9 mouse cellular contexts compared by ENCODE assay signal in genomic region chr19:17836566-17837470, GRCm38 (mm10). TPM values are rescaled to one million over a fixed set of nuclear protein-coding genes. Genes with fewer than 3 reads are reported as not detected.
DNase-seq lines count a peak whose midpoint lies in the region; ATAC-seq and TF ChIP-seq lines count a peak whose summit lies in the region.
"Had no signal": no experiment of that assay in that cellular context is flagged by ENCODE, and none has a peak within 500 bp of the region (broad histone marks: within the 10 kb centered on the region; RNA-seq: fewer than 3 reads in every experiment).

No protein-coding gene starts in this region.

- ATAC-seq in heart, embryonic 12.5 days (ENCODE audit: insufficient number of reproducible peaks, low FRiP score) = peak; percentile 72; the same call in 1 of the 2 replicates
- peak; percentile 86 for ATAC-seq in kidney, embryonic 14.5 days (ENCODE audit: low FRiP score, low TSS enrichment)
- peak; percentile 43 for ATAC-seq in liver, embryonic 16.5 days (ENCODE audit: low read depth)

- peak; percentile 7 to 19 for DNase-seq in spleen, postnatal 10 days (ENCODE audit: low spot score in 2 of 2)
- no peak for DNase-seq in spleen, postnatal 14 days (ENCODE audit: low spot score in 2 of 2)
- peak; percentile 39 for DNase-seq in ovary, postnatal 10 days (ENCODE audit: low spot score)
- no peak for DNase-seq in T-cell, adult 2 months (ENCODE audit: low spot score)

- no peaks in the 10 kb centered on the region for H3K27me3 ChIP-seq in heart, embryonic 12.5 days (replicated peaks)
- H3K27me3 ChIP-seq in kidney, embryonic 14.5 days (ENCODE audit: control insufficient read depth, insufficient read depth, low read length) = no peaks in the 10 kb centered on the region
- H3K27me3 ChIP-seq in liver, embryonic 16.5 days (ENCODE audit: control insufficient read depth, insufficient read depth, low read depth, low read length) = peaks cover 29% of the 10 kb centered on the region

- H3K27ac ChIP-seq in embryonic fibroblast, embryonic 13.5 days (ENCODE audit: insufficient read depth, low read length) = no peak overlapping the region
- H3K27ac ChIP-seq in heart, embryonic 12.5 days (ENCODE audit: poor library complexity, severe bottlenecking) = peak overlapping the region; percentile 87
- H3K27ac ChIP-seq in kidney, embryonic 14.5 days (ENCODE audit: low read depth, low read length) = peak overlapping the region; percentile 93
- no peak overlapping the region for H3K27ac ChIP-seq in liver, embryonic 16.5 days (ENCODE audit: low read length)

- peak overlapping the region; percentile 97 for H3K4me2 ChIP-seq in heart, embryonic 12.5 days
- peak overlapping the region; percentile 86 for H3K4me2 ChIP-seq in kidney, embryonic 14.5 days (replicated peaks; ENCODE audit: low read depth, low read length)
- H3K4me2 ChIP-seq in liver, embryonic 16.5 days (ENCODE audit: low read depth, low read length) = peak overlapping the region; percentile 55

- H3K4me3 ChIP-seq in embryonic fibroblast, embryonic 13.5 days (ENCODE audit: insufficient read depth, low read length) = peak overlapping the region; percentile 62
- peak overlapping the region; percentile 80 for H3K4me3 ChIP-seq in heart, embryonic 12.5 days
- peak overlapping the region; percentile 83 for H3K4me3 ChIP-seq in kidney, embryonic 14.5 days (ENCODE audit: low read length)
- H3K4me3 ChIP-seq in liver, embryonic 16.5 days (ENCODE audit: low read depth, low read length) = peak overlapping the region; percentile 62

- H3K9me3 ChIP-seq in heart, embryonic 12.5 days (replicated peaks) = no peaks in the 10 kb centered on the region
- no peaks in the 10 kb centered on the region for H3K9me3 ChIP-seq in kidney, embryonic 14.5 days (ENCODE audit: control insufficient read depth, low read length)
- no peaks in the 10 kb centered on the region for H3K9me3 ChIP-seq in liver, embryonic 16.5 days (replicated peaks; ENCODE audit: control insufficient read depth, low read length)
- H3K9me3 ChIP-seq: G1E had no signal

- no peak for TF ChIP-seq CTCF in embryonic fibroblast, embryonic 13.5 days (IDR thresholded peaks at IDR 0.05; ENCODE audit: borderline replicate concordance, insufficient read depth, low read length)

- H3K4me1 ChIP-seq in embryonic fibroblast, embryonic 13.5 days (ENCODE audit: control insufficient read depth, insufficient read depth, low read length) = peaks cover 8% of the 10 kb centered on the region; the same call in 1 of the 2 replicates
- H3K4me1 ChIP-seq in heart, embryonic 12.5 days (replicated peaks) = peaks cover 26% of the 10 kb centered on the region
- H3K4me1 ChIP-seq in kidney, embryonic 14.5 days (ENCODE audit: control insufficient read depth, insufficient read depth, low read length) = peaks cover 16% of the 10 kb centered on the region; the same call in 1 of the 2 replicates
- no peaks in the 10 kb centered on the region for H3K4me1 ChIP-seq in liver, embryonic 16.5 days (ENCODE audit: control insufficient read depth, low read depth, low read length)

- no peaks in the 10 kb centered on the region for H3K36me3 ChIP-seq in heart, embryonic 12.5 days
- no peaks in the 10 kb centered on the region for H3K36me3 ChIP-seq in kidney, embryonic 14.5 days (ENCODE audit: control insufficient read depth, insufficient read depth, low read length)
- no peaks in the 10 kb centered on the region for H3K36me3 ChIP-seq in liver, embryonic 16.5 days (ENCODE audit: control insufficient read depth, insufficient read depth)
- H3K36me3 ChIP-seq: G1E had no signal

- WGBS in heart, embryonic 12.5 days = under 1% methylated on average over 72 of the region's 72 CpGs
- WGBS in kidney, embryonic 14.5 days = under 1% methylated on average over 68 of the region's 72 CpGs
- under 1% methylated on average over 72 of the region's 72 CpGs for WGBS in liver, embryonic 16.5 days (ENCODE audit: insufficient replicate concordance)

- TF ChIP-seq POLR2A in embryonic fibroblast, embryonic 13.5 days (IDR thresholded peaks at IDR 0.05; ENCODE audit: low read depth, low read length) = no peak

- peak overlapping the region; percentile 84 for H3K9ac ChIP-seq in heart, embryonic 12.5 days
- H3K9ac ChIP-seq in kidney, embryonic 14.5 days (ENCODE audit: low read depth, low read length) = peak overlapping the region; percentile 84
- H3K9ac ChIP-seq in liver, embryonic 16.5 days (ENCODE audit: low read depth, low read length) = peak overlapping the region; percentile 58

RNA-seq across cellular contexts. Expression of gene Pcsk5, which starts 0.6 kb away (rescaled TPM):
- polyA plus RNA-seq in embryonic fibroblast, embryonic 13.5 days (2011; ENCODE audit: insufficient read length, low read depth, missing spikeins) = 2.2 and 5.4 TPM in 2 replicates
- polyA plus RNA-seq in heart, embryonic 12.5 days (2016; fragmentation: Nextera tagmentation; extraction: Ambion mirVana) = 24.6 and 25.4 TPM in 2 replicates
- polyA plus RNA-seq in kidney, embryonic 14.5 days (2014; fragmentation: Nextera tagmentation; extraction: Ambion mirVana) = 19.4 and 26.8 TPM in 2 replicates
- polyA plus RNA-seq in liver, embryonic 16.5 days (2015; fragmentation: Nextera tagmentation; extraction: Ambion mirVana) = 1.5 and 2.4 TPM in 2 replicates
- polyA plus RNA-seq: G1E had no signal

Comparison
In these comparisons a context has a peak if more than half of its experiments do, and no peak if none do; other contexts are left out.
1. DNase-seq: peak in spleen, postnatal 10 days (2 of 2) and ovary, postnatal 10 days (single experiment); none in spleen, postnatal 14 days (0 of 2) and T-cell, adult 2 months (single experiment).
2. H3K27ac ChIP-seq: peak in heart, embryonic 12.5 days (single experiment) and kidney, embryonic 14.5 days (single experiment); none in embryonic fibroblast, embryonic 13.5 days (single experiment) and liver, embryonic 16.5 days (single experiment).
3. Peak in every context shown above with its lines, with median percentiles within 50 percentile points of each other: H3K4me3 ChIP-seq, ATAC-seq, H3K4me2 ChIP-seq and H3K9ac ChIP-seq.